Mouse (Mus musculus) heart, adult 2 months (tissue): ENCODE measurements around the gene Ermard.

Experiments used
- CTCF ChIP-seq: fragments of 200-600 bp; IDR thresholded peaks from 2 replicates; pipeline ENCODE4 v1.8.1; 2022; ENCODE audit warnings: antibody characterized with exemption, mild to moderate bottlenecking, moderate library complexity
- EP300 ChIP-seq: fragments of 200-500 bp; IDR thresholded peaks from 2 replicates; pipeline ENCODE4 v1.6.1; 2011; ENCODE audit warnings: low read depth, low read length, control low read depth; ENCODE audit not compliant: insufficient read depth
- POLR2A ChIP-seq: fragments of 200-500 bp; IDR thresholded peaks from 2 replicates; pipeline ENCODE4 v1.6.1; 2011; ENCODE audit warnings: mild to moderate bottlenecking, low read depth, low read length, control low read depth; ENCODE audit not compliant: insufficient read depth

GRCm38 (mm10) chr17:15130288-15130656 is 89.3 kb downstream of the Ermard start:
- TF ChIP-seq CTCF, result no peak
- no peak for TF ChIP-seq POLR2A
- 0 out of 2 replicates have a peak, but pooled peaks have one; percentile 4 for TF ChIP-seq EP300
